Mouse (Mus musculus) cerebellum, adult (tissue): ENCODE data around the gene Unc80.
A peak's percentile ranks its signal among the peaks of the same experiment; 100 is the strongest.

Source experiments
- ATAC-seq: cut with Nextera tagmentation; 2 replicates; pipeline ENCODE4 v1.9.2; 2017; ENCODE audit warnings: mild to moderate bottlenecking, moderate library complexity, mixed read lengths; ENCODE audit not compliant: insufficient number of reproducible peaks, low FRiP score, low TSS enrichment

The Unc80 gene

DNA sequence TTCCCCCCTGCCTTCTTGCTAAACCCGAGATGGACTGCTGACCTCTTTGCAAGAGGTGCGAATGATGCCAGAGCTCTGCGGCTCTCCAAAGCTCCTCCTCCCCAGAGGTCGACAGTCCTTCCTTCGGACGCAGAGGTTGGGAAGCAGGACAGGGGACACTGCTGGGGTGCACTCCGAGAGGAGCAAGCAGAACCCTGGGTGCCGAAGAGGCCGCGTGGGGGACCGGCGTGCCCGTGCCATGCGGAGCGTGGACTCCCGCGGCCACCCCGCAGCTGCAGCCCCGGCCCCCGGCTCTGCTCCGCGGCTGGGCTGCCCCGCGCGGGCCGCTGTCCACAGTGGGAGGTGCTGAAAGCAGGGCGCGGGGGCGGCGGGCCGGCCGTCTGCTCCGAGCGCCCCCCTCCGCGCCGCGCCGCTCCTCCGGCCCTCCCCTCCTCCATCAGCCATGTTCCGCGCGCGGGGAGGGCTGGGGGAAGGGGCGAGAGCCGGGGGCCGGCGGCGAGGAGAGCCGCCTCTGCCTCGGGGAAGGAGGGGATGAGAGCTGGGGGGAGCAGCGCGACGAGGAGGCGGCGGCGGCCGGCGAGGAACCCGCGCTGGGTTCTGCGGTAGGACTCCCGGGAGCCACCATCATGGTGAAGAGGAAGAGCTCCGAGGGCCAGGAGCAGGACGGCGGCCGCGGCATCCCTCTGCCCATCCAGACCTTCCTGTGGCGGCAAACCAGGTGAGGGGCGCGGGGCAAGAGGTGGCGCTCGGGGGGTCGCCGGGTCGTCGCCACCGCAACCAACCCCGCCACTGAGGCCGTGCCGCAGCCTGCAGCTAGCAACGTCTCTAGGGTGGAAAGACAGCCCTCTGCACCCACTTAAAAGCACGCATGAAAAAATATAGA lies at the start of gene Unc80:
TSS of gene Unc80 (plus strand) at position 547 of the 883 bp plus-strand sequence.
- peak; percentile 92 for ATAC-seq

DNA sequence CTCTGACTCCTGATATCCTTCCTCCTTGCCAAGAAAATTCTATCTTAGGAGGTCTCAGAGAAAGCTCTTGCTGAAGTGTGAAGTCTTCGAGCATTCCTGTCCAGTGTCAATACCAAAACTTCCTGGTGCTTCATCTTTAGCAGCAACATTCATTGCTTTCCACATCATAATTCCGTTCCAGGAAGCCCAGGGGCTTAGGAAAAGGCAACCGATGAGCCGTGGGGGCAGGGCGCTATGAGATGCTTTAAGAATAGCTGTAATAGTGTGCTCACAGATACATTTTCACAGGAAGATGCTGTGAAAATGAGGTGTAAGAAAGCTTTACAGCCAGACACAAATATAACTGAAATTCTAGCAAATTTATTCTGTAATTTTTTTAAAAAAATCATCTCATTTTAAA lies 42.1 kb upstream of the Unc80 start:
- ATAC-seq = no peak

DNA sequence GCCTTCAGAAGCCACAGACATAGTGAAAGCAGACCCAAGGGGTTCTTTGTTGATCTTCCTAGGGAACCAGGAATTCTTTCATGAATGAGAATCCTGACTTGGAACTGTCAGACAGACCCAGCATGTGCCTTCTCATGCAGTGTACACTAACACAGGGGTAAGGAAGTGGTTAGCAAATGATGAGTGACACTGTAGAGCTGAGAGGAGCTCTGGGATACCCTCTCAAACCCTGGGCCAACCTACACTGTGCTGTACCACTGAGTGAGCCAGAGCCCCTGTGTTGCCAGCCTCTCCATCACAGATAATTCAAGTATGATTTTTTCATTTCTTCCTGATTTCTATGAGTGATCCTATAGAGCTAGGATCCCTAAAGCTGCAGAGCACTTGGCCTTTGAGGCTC lies 37.2 kb upstream of the Unc80 start:
- ATAC-seq = no peak

DNA sequence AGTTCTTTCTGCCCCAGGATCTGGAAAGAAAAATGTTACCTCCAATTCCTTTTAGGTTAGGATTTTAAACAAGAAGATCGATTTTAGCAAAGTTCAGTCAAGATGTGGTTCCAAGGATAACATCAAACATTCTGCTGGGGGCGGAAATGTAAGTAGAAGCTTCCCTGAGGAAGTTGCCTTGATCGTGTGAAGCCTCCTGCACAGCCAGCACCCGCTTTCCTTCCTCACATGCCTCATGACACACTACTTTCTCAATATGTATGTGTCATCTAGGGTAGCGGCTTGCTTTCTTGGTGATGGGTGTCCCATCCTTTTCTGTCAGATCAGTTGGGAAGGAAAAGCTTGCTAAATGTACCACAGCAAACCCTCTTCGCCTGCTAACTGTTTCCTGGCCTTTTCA lies 36.7 kb upstream of the Unc80 start:
- no peak for ATAC-seq

DNA sequence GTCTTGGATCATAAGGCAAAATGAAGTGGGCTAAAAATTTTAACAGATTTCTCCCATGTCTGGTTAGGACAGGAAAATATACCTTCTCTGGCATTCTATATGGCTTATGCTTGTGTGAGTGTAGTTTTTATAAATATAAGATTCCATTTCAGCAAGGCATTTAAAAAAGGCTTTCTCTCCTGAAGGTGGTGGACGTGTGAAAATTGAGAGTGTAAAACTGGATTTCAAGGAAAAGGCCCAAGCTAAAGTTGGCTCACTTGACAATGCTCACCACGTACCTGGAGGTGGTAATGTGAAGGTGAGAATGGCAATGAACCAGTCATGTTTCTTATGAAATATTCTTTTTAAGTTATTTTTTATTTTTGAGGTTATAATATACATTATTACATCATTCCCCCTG lies 30.1 kb upstream of the Unc80 start:
- ATAC-seq = no peak

GRCm38 (mm10) chr1:66442922-66443321 lies 25.2 kb upstream of the Unc80 start:
- no peak for ATAC-seq

DNA sequence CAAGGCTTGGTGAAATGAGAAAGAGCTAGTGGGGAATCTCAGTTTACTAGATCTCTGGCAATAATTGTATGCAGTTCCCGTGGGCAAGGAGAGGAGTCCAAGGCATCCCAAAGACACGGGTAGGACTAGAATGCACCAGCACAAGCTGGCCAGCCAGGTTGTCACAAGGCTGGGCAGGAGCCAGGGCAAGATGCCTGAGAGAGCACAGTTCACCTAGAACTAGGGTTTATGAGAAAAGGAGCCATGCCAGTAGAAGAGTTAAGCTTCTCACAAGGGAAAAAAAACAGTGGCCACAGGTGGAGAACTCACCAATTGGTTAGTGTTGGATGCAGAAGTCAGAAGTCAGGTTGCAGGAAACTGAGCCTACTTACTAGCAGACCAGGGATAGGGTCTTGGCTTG lies 18.7 kb upstream of the Unc80 start:
- no peak for ATAC-seq

- no peak for ATAC-seq
Measured at GRCm38 (mm10) chr1:66456580-66456979, 11.6 kb upstream of the Unc80 start.

- ATAC-seq = no peak
Measured at GRCm38 (mm10) chr1:66457747-66458146, 10.4 kb upstream of the Unc80 start.

GRCm38 (mm10) chr1:66459394-66459793 lies 8.8 kb upstream of the Unc80 start:
- ATAC-seq = no peak

DNA sequence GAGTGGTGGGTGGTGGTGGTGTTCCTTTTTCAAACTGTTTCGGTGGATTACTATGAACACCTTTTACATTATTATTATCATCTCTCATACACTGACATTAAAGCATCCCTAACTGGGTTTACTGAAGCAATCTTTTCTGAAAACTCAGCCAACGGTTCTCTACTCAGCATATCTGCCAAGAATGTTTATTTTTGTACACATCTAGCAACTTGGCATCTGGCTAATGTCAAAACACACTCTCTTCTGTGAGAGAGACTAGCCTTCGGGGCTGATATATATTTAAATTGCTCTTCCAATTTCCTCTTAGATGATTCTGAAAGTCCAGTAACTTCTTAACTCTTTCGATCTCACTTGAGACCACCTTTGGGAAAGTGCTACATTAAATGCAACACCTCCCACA lies 7.3 kb upstream of the Unc80 start:
- no peak for ATAC-seq

GRCm38 (mm10) chr1:66468704-66469020 lies 495 bp downstream of the Unc80 start:
- peak; percentile 64 for ATAC-seq

DNA sequence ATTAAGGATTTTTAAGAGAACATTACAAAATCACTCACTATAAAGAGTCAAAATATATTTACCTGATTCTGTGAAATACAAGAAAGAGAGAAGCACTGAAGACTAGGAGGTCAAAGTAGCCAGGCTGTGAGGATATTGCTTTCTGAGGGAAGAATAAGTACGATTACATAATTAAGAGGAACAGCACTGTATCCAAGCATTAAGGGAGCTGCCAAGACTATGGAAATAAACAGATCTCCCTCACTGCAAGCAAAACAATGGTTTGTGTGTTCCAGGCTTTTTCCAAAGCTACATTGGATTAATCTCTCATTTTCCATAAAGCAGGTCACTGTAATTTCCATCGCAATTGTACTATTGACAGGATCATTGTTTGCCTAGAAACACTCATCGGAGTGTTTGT lies 14.6 kb downstream of the Unc80 start:
- peak; percentile 84 for ATAC-seq

GRCm38 (mm10) chr1:66493064-66493463 lies 24.9 kb downstream of the Unc80 start:
- no peak for ATAC-seq

GRCm38 (mm10) chr1:66495310-66496012 lies 27.3 kb downstream of the Unc80 start:
- ATAC-seq = no peak

- ATAC-seq = peak; percentile 83
Measured at GRCm38 (mm10) chr1:66550812-66551211, 82.6 kb downstream of the Unc80 start.

- no peak for ATAC-seq
Measured at GRCm38 (mm10) chr1:66552396-66552966, 84.3 kb downstream of the Unc80 start.

- ATAC-seq = no peak
Measured at GRCm38 (mm10) chr1:66561636-66562270, 93.6 kb downstream of the Unc80 start.

DNA sequence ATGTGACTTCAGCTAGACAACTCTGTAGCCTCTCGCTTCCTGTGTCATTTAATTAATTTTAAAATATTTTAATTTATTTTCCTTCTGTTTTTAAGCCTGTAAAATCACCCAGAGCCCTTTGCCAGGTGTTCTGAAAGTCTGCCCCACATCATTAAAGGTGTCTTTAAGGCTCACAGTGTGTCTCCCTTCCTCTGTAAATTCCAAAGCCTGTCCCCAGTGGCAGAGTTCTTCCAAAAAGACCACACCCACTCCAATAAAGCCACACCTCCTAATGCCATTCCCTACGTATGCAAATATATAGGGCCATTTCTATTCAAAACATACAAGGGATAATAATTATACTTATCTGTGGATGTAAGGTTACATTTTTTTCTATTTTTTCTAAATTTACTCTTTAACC lies 94.2 kb downstream of the Unc80 start:
- ATAC-seq = no peak

DNA sequence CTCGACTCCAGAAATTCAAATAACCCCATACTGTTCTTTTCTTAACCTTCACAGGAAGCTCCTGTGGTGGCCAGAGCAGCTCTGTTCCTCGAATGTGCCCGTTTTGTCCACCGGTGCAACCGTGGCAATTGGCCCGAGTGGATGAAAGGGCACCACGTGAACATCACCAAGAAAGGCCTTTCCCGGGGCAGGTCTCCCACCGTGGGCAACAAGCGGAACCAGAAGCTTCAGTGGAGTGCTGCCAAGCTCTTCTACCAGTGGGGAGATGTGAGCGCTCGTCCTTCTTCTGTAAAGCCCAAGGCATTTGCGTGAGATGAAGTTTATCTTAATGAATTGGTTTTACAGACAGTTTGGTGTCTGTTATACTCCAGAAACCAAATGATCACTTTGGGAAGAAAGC lies 101.6 kb downstream of the Unc80 start:
- no peak for ATAC-seq

- no peak for ATAC-seq
Measured at GRCm38 (mm10) chr1:66597163-66597788, 129.1 kb downstream of the Unc80 start.
